Mouse (Mus musculus) ES-E14 (cell line): ENCODE measurements at regions not wholly inside any gene's neighbourhood (a gene's known extent, or its start where the extent isn't known, plus 50 kb on each side); places are given as distances from the start of the nearest gene placed in this dataset.

Source experiments
- CHD2 ChIP-seq: IDR thresholded peaks from 2 replicates; pipeline ENCODE4 v1.6.1; 2014; ENCODE audit warnings: mild to moderate bottlenecking, low read depth, low read length, inconsistent platforms
- HCFC1 ChIP-seq: IDR thresholded peaks from 2 replicates; pipeline ENCODE4 v1.6.1; 2012; ENCODE audit warnings: low read length, inconsistent platforms, borderline replicate concordance; ENCODE audit not compliant: insufficient read depth
- MAFK ChIP-seq: IDR thresholded peaks from 2 replicates; pipeline ENCODE4 v1.6.1; 2014; ENCODE audit warnings: mild to moderate bottlenecking, low read depth, low read length, inconsistent platforms; ENCODE audit not compliant: insufficient read depth
- ZC3H11A ChIP-seq: IDR thresholded peaks from 2 replicates; pipeline ENCODE4 v1.6.1; 2012; ENCODE audit warnings: low read depth, mild to moderate bottlenecking, inconsistent platforms, low read length, borderline replicate concordance
- ZNF384 ChIP-seq: IDR thresholded peaks from 2 replicates; pipeline ENCODE4 v1.6.1; 2012; ENCODE audit warnings: low read depth, low read length, inconsistent platforms

- TF ChIP-seq HCFC1, result no peak
- TF ChIP-seq ZC3H11A, result no peak
- TF ChIP-seq ZNF384, result no peak
- TF ChIP-seq MAFK, result no peak
- no peak for TF ChIP-seq CHD2
These were observed 83.9 kb downstream of the Ttc32 start for GRCm38 (mm10) chr12:9113652-9114051.
